Mouse (Mus musculus): Measurements from ENCODE around the gene Clec12b.
"Not testable (repeated sequence)": the region's sequence is repeated elsewhere in the genome, so short reads cannot be mapped to it uniquely, and the experiment has no call there.

Clec12b gene

GRCm38 (mm10) chr6:129365959-129366359 lies 19.7 kb downstream of the Clec12b start:
- DNase-seq: no peak

DNA sequence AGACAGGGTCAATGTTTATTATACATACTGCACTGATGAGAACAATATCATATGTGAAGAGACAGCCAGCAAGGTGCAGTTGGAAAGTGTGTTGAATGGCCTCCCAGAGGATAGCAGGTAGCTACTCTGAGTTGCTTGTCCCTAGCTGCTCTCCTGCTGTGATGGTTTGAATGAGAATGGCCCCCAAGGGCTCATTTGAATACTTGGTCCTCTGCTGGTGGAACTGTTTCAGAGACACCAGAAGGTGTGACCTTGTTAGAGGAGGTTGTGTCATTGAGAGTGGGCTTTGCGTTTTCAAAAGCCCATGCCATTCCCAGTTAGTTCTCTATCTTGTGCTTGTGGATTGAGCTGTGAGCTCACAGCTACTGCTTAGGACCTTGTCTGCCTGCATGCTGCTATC lies 21.7 kb downstream of the Clec12b start:
- DNase-seq: no peak

- no peak for DNase-seq
Measured at GRCm38 (mm10) chr6:129359515-129359914, 26.2 kb downstream of the Clec12b start.

DNA sequence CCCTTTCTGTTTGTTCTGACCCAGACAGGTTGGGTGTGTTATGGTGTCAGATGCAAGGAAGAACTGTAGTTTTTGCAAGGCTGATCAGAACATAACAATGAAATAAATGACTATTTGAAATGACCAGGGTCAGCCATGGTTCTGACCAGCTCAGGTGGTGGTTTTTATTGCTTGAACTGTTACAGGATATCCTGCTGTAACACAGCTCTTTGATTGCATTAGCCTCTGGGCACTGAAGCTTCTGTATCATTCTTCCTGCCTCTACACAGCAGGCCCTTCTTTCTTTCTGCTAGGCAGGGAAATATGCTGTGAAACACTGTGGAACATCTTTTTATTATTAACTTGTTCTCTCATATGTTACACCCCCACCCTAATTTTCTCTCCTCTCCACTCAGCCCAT lies 29.2 kb downstream of the Clec12b start:
- DNase-seq: no peak

GRCm38 (mm10) chr6:129355774-129356173 lies 29.9 kb downstream of the Clec12b start:
- DNase-seq: no peak

- DNase-seq: no peak
Measured at GRCm38 (mm10) chr6:129351091-129351490, 34.6 kb downstream of the Clec12b start.

GRCm38 (mm10) chr6:129349524-129350352 lies 35.9 kb downstream of the Clec12b start:
- DNase-seq: peak; percentile 76

DNA sequence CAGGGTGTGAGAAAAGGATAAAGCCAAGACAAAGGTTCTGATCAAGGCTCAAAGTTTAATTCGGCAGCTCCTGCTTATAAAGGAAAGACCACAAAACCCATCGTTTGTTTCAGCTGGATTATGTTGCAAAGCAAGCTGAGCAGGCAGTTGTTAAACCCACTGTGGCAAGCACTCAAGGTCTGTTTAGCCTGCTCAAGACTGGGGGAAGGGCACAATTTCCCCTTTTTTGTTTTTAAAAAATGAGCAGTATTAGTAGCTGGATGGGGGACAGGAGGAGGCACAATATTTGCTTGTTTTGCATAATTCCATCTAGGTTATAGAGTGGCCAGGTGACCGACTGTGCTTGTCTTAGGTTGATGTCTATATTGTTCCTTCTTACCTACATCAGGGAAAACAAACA lies 41.3 kb downstream of the Clec12b start:
- DNase-seq: peak; percentile 31

DNA sequence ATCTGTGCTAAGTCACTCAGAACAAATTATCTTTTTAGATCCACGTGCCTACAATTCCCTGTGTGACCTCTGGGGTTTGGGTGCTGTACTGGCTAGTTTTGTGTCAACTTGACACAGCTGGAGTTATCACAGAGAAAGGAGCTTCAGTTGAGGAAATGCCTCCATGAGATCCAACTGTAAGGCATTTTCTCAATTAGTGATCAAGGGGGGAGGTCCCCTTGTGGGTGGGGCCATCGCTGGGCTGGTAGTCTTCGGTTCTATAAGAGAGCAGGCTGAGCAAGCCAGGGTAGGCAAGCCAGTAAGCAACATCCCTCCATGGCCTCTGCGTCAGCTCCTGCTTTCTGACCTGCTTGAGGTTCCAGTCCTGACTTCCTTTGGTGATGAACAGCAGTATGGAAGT lies 43.3 kb downstream of the Clec12b start, which contains the start of gene Clec12a:
Clec12a (plus strand) TSS at position 301 of the 400 bp plus-strand sequence.
- DNase-seq: not testable (repeated sequence)

DNA sequence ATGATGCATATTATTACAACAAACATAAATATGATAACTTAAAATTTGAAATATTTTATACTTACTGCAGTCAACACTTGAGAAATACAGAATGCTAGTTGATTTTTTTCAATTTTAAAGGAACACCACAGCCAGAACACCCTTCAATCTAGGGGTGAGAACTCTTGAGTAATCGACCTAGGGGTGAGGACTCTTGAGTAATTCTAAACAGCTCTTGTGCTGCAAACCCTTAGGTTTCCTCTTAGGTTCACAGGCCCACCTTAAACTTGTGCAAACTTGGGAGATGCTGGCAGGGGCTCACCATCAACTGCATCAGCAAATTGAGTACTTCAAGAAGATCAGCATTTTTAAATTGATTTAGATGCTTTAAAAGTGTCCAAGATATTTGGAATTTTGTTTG lies 47.9 kb downstream of the Clec12b start:
- peak; percentile 23 for DNase-seq

DNA sequence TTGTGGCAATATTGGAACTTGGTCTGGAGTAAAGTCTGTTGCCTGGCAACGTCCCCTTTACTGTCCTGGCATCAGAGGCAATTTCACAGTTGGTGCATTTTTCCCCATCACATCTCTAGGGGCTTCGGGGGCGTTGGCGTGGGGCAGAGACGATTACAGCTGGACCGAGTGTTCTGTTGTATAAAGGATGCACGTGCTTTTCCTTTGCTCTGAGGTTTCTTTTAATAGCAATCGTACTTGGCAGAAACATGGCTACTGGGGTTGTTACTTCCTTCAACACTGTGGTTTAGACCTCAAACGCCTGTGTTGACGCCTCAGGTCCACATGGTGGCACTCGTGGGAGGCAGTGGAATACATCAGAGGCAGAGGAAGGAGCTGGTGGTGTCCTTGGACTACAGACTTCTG lies 52.0 kb downstream of the Clec12b start:
- peak; percentile 86 for DNase-seq

DNA sequence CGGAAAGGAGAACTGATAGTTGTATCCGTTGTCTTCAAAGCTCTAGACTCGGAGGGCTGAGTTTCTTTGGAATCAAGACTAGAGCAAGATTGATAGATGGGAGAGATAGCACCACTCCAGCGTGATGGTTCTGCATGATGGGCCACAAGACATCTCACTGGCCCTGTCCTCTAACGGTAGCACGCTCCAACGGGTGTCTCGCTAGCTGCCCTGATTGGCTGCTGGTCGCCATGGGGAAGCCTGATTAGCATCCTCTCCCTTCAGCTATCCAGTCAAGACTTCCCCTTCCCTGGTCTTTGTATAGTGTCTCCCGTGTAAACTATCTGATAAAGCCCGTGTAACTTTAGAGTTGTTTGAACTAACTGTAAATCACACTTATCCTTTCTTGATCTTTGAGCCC lies 54.1 kb downstream of the Clec12b start, which contains the start of gene 4922502D21Rik:
4922502D21Rik (minus strand) TSS at position 187 of the 400 bp plus-strand sequence.
- DNase-seq: no peak

DNA sequence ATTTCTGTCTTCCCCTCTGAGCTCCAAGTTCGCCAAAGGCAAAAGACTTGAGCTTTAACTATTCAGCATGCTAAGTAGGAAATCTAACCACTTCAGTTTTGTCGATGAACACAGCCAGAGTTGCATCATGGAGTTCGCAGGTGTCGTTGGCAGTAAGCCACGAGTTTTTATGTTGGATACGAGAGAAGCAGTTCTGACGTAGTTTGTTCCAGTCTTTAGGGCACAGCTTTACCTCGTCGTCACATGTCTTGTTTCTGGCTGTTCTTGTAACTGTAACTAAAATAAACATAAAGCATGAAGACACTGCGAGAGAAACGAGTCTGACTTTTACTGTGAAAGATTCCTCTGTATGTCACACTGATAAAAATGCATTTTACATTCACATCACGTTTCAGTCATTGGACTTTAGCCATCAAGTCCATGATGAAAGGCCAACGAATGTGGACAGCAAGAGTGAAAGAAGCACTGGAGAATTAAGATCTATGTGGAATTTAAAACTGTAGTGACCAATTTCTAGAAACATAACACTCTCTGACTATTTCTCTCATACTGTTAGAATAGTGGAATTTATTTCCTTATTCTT lies 59.0 kb downstream of the Clec12b start:
- DNase-seq: peak; percentile 25

GRCm38 (mm10) chr6:129326016-129326415 lies 59.7 kb downstream of the Clec12b start:
- DNase-seq: peak; percentile 21
